Mouse (Mus musculus) myocyte (in vitro differentiated cells): ENCODE data around the gene Rpl10a.

Experiments used
- MYOD1 ChIP-seq, 3 experiments: IDR thresholded peaks; one replicate each; pipeline ENCODE4 v1.6.1; 2011; ENCODE audit warnings: control low read depth in 2 of 3, low read depth in 2 of 3, mild to moderate bottlenecking in 2 of 3, moderate library complexity in 1 of 3; ENCODE audit not compliant: insufficient read length in 2 of 3, control insufficient read depth in 1 of 3
- MYOG ChIP-seq, 3 experiments: IDR thresholded peaks; one replicate each; pipeline ENCODE4 v1.6.1; 2011; ENCODE audit warnings: control low read depth in 2 of 3, low read depth in 2 of 3, mild to moderate bottlenecking in 2 of 3; ENCODE audit not compliant: insufficient read length in 2 of 3, control insufficient read depth in 1 of 3, insufficient read depth in 1 of 3
- POLR2A ChIP-seq: IDR thresholded peaks from one replicate; pipeline ENCODE4 v1.6.1; 2011; ENCODE audit warnings: low read depth, mild to moderate bottlenecking, control low read depth, moderate library complexity; ENCODE audit not compliant: insufficient read length
- POLR2AphosphoS2 ChIP-seq: IDR thresholded peaks from one replicate; pipeline ENCODE4 v1.6.1; 2011; ENCODE audit warnings: low read depth, control low read depth; ENCODE audit not compliant: insufficient read length
- TCF12 ChIP-seq: IDR thresholded peaks from one replicate; pipeline ENCODE4 v1.6.1; 2011; ENCODE audit warnings: mild to moderate bottlenecking, control low read depth; ENCODE audit not compliant: poor library complexity, insufficient read depth, severe bottlenecking
- USF1 ChIP-seq: IDR thresholded peaks from one replicate; pipeline ENCODE4 v1.6.1; 2011; ENCODE audit warnings: low read depth, mild to moderate bottlenecking, control low read depth, moderate library complexity

DNA sequence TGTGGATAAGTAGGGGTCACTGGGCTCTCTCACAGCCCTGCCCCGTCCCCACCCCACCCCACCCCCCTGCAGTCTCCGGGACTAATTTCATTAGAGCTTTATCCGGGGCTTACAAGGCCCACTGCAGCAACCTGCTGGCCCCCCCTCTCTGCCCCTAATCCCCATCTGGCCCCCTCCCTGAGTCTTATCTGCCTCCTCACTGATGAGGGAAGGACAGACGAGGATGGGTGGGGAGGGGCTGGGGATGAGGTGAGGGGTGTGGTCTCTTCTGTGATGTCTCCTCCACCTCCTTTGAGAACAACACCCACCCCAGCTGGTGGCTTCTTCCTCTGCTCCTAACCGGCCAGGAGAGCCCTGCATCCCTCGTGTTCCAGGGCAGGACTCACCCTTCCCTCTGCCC lies 52.0 kb downstream of the Rpl10a start:
- TF ChIP-seq POLR2A: no peak
- no peak for TF ChIP-seq USF1
- no peak for TF ChIP-seq POLR2AphosphoS2
- no peak for TF ChIP-seq TCF12
- TF ChIP-seq MYOG (IDR thresholded peaks at IDR 0.05; ENCODE audit: control insufficient read depth in 1 of 3, insufficient read depth in 1 of 3, insufficient read length in 2 of 3, low read depth in 2 of 3): no peak
- TF ChIP-seq MYOD1 (IDR thresholded peaks at IDR 0.05; ENCODE audit: control insufficient read depth in 1 of 3, insufficient read length in 2 of 3, low read depth in 2 of 3): no peak
